Mouse (Mus musculus) embryonic facial prominence, embryonic 15.5 days (tissue): ENCODE measurements around the gene Arnt2. TPM values are rescaled to one million over a fixed set of nuclear protein-coding genes. Genes with fewer than 3 reads are reported as not detected.

Experiments used
- polyA plus RNA-seq: library from polyadenylated mRNA; unstranded; fragments of >200 nt; fragmentation: Nextera tagmentation; extraction: Ambion mirVana; gene quantifications from 2 replicates; pipeline ENCODE4 v1.2.1, GENCODE M21; 2015

The Arnt2 gene
- polyA plus RNA-seq, 1 experiment from 2014 or later = 6.5 TPM

Other genes starting within 250 kb of the Arnt2 start
- 0.56 and 0.70 TPM in 2 replicates for gene Gm2115, start 118.8 kb upstream of the Arnt2 start, polyA plus RNA-seq
- gene Fah, start 196.5 kb upstream of the Arnt2 start, polyA plus RNA-seq = 6.0 and 6.8 TPM in 2 replicates